Mouse (Mus musculus): ENCODE results near the gene Clec16a. TPM values are rescaled to one million over a fixed set of nuclear protein-coding genes. Genes with fewer than 3 reads are reported as not detected.

The Clec16a gene
- polyA plus RNA-seq, 1 experiment from 2014 or later = 68.7 TPM

- Histone ChIP-seq H3K4me1 (replicated peaks; ENCODE audit: control insufficient read depth, insufficient read depth, low read length) (no peaks in the 10 kb centered on the region), H3K4me3 (replicated peaks; ENCODE audit: low read length) (no peak overlapping the region), H3K27me3 (ENCODE audit: control insufficient read depth, insufficient read depth, low read length) (no peaks in the 10 kb centered on the region), H3K9me3 (ENCODE audit: control insufficient read depth, low read length) (no peaks in the 10 kb centered on the region), H3K27ac (no peak overlapping the region), H3K9ac (no peak overlapping the region), H3K4me2 (replicated peaks) (no peak overlapping the region), H3K36me3 (replicated peaks; ENCODE audit: control insufficient read depth, insufficient read depth) (peaks cover 76% of the 10 kb centered on the region)
- ATAC-seq (ENCODE audit: low FRiP score) (no peak), DNase-seq (ENCODE audit: low spot score) (no peak)
- WGBS = 87% methylated on average over 5 of the region's 5 CpGs
Measured at GRCm38 (mm10) chr16:10569809-10570395, 24.8 kb downstream of the Clec16a start.

GRCm38 (mm10) chr16:10570708-10571107 lies 25.6 kb downstream of the Clec16a start:
- H3K4me1 ChIP-seq (replicated peaks; ENCODE audit: control insufficient read depth, insufficient read depth, low read length) = no peaks in the 10 kb centered on the region
- H3K36me3 ChIP-seq (replicated peaks; ENCODE audit: control insufficient read depth, insufficient read depth) = peaks cover 81% of the 10 kb centered on the region
- H3K9ac ChIP-seq = no peak overlapping the region
- ATAC-seq (ENCODE audit: low FRiP score) = no peak
- WGBS = 63% methylated on average over 1 of the region's 1 CpGs
- H3K4me2 ChIP-seq (replicated peaks) = no peak overlapping the region
- no peak overlapping the region for H3K27ac ChIP-seq
- no peaks in the 10 kb centered on the region for H3K27me3 ChIP-seq (ENCODE audit: control insufficient read depth, insufficient read depth, low read length)
- no peaks in the 10 kb centered on the region for H3K9me3 ChIP-seq (ENCODE audit: control insufficient read depth, low read length)
- DNase-seq (ENCODE audit: low spot score) = no peak
- no peak overlapping the region for H3K4me3 ChIP-seq (replicated peaks; ENCODE audit: low read length)

- peaks cover 86% of the 10 kb centered on the region for H3K36me3 ChIP-seq (replicated peaks; ENCODE audit: control insufficient read depth, insufficient read depth)
- H3K4me3 ChIP-seq (replicated peaks; ENCODE audit: low read length) = no peak overlapping the region
- no peak overlapping the region for H3K9ac ChIP-seq
- WGBS = 60% methylated on average over 2 of the region's 2 CpGs
- DNase-seq (ENCODE audit: low spot score) (no peak), ATAC-seq (ENCODE audit: low FRiP score) (no peak)
- no peaks in the 10 kb centered on the region for H3K27me3 ChIP-seq (ENCODE audit: control insufficient read depth, insufficient read depth, low read length)
- H3K27ac ChIP-seq = no peak overlapping the region
- no peak overlapping the region for H3K4me2 ChIP-seq (replicated peaks)
- H3K4me1 ChIP-seq (replicated peaks; ENCODE audit: control insufficient read depth, insufficient read depth, low read length) = no peaks in the 10 kb centered on the region
- H3K9me3 ChIP-seq (ENCODE audit: control insufficient read depth, low read length) = no peaks in the 10 kb centered on the region
Measured at GRCm38 (mm10) chr16:10571820-10572219, 26.7 kb downstream of the Clec16a start.

GRCm38 (mm10) chr16:10574936-10575335 lies 29.8 kb downstream of the Clec16a start:
- peaks cover 86% of the 10 kb centered on the region for H3K36me3 ChIP-seq (replicated peaks; ENCODE audit: control insufficient read depth, insufficient read depth)
- 89% methylated on average over 2 of the region's 2 CpGs for WGBS
- H3K27me3 ChIP-seq (ENCODE audit: control insufficient read depth, insufficient read depth, low read length) = no peaks in the 10 kb centered on the region
- H3K4me3 ChIP-seq (replicated peaks; ENCODE audit: low read length) = no peak overlapping the region
- H3K9me3 ChIP-seq (ENCODE audit: control insufficient read depth, low read length) = no peaks in the 10 kb centered on the region
- no peak overlapping the region for H3K27ac ChIP-seq
- DNase-seq (ENCODE audit: low spot score) (no peak), ATAC-seq (ENCODE audit: low FRiP score) (no peak)
- no peak overlapping the region for H3K4me2 ChIP-seq (replicated peaks)
- H3K9ac ChIP-seq = no peak overlapping the region
- H3K4me1 ChIP-seq (replicated peaks; ENCODE audit: control insufficient read depth, insufficient read depth, low read length) = no peaks in the 10 kb centered on the region

GRCm38 (mm10) chr16:10575915-10576314 lies 30.8 kb downstream of the Clec16a start:
- H3K36me3 ChIP-seq (replicated peaks; ENCODE audit: control insufficient read depth, insufficient read depth) = peaks cover 87% of the 10 kb centered on the region
- H3K4me3 ChIP-seq (replicated peaks; ENCODE audit: low read length) = no peak overlapping the region
- ATAC-seq (ENCODE audit: low FRiP score) (no peak), DNase-seq (ENCODE audit: low spot score) (no peak)
- 93% methylated on average over 4 of the region's 4 CpGs for WGBS
- no peaks in the 10 kb centered on the region for H3K4me1 ChIP-seq (replicated peaks; ENCODE audit: control insufficient read depth, insufficient read depth, low read length)
- no peak overlapping the region for H3K27ac ChIP-seq
- no peak overlapping the region for H3K4me2 ChIP-seq (replicated peaks)
- no peaks in the 10 kb centered on the region for H3K27me3 ChIP-seq (ENCODE audit: control insufficient read depth, insufficient read depth, low read length)
- no peaks in the 10 kb centered on the region for H3K9me3 ChIP-seq (ENCODE audit: control insufficient read depth, low read length)
- no peak overlapping the region for H3K9ac ChIP-seq

- H3K9ac ChIP-seq = no peak overlapping the region
- no peaks in the 10 kb centered on the region for H3K4me1 ChIP-seq (replicated peaks; ENCODE audit: control insufficient read depth, insufficient read depth, low read length)
- ATAC-seq (ENCODE audit: low FRiP score) (no peak), DNase-seq (ENCODE audit: low spot score) (no peak)
- H3K27me3 ChIP-seq (ENCODE audit: control insufficient read depth, insufficient read depth, low read length) = no peaks in the 10 kb centered on the region
- H3K4me2 ChIP-seq (replicated peaks) = no peak overlapping the region
- no peak overlapping the region for H3K27ac ChIP-seq
- WGBS = 77% methylated on average over 5 of the region's 5 CpGs
- no peaks in the 10 kb centered on the region for H3K9me3 ChIP-seq (ENCODE audit: control insufficient read depth, low read length)
- peaks cover 91% of the 10 kb centered on the region for H3K36me3 ChIP-seq (replicated peaks; ENCODE audit: control insufficient read depth, insufficient read depth)
- H3K4me3 ChIP-seq (replicated peaks; ENCODE audit: low read length) = no peak overlapping the region
Measured at GRCm38 (mm10) chr16:10577548-10577947, 32.4 kb downstream of the Clec16a start.

- ATAC-seq (ENCODE audit: low FRiP score) = no peak
- DNase-seq (ENCODE audit: low spot score) = no peak
- Histone ChIP-seq H3K27ac (no peak overlapping the region), H3K36me3 (replicated peaks; ENCODE audit: control insufficient read depth, insufficient read depth) (peaks cover 91% of the 10 kb centered on the region), H3K4me1 (replicated peaks; ENCODE audit: control insufficient read depth, insufficient read depth, low read length) (no peaks in the 10 kb centered on the region), H3K27me3 (ENCODE audit: control insufficient read depth, insufficient read depth, low read length) (no peaks in the 10 kb centered on the region), H3K4me2 (replicated peaks) (no peak overlapping the region), H3K4me3 (replicated peaks; ENCODE audit: low read length) (no peak overlapping the region), H3K9ac (no peak overlapping the region), H3K9me3 (ENCODE audit: control insufficient read depth, low read length) (no peaks in the 10 kb centered on the region)
- 91% methylated on average over 1 of the region's 1 CpGs for WGBS
Measured at GRCm38 (mm10) chr16:10578376-10578775, 33.2 kb downstream of the Clec16a start.

GRCm38 (mm10) chr16:10581234-10581898 lies 36.2 kb downstream of the Clec16a start:
- H3K9me3 ChIP-seq (ENCODE audit: control insufficient read depth, low read length) = no peaks in the 10 kb centered on the region
- 90% methylated on average over 2 of the region's 2 CpGs for WGBS
- H3K27ac ChIP-seq = no peak overlapping the region
- H3K4me3 ChIP-seq (replicated peaks; ENCODE audit: low read length) = no peak overlapping the region
- peaks cover 85% of the 10 kb centered on the region for H3K36me3 ChIP-seq (replicated peaks; ENCODE audit: control insufficient read depth, insufficient read depth)
- no peak overlapping the region for H3K4me2 ChIP-seq (replicated peaks)
- no peak overlapping the region for H3K9ac ChIP-seq
- no peak for ATAC-seq (ENCODE audit: low FRiP score)
- no peaks in the 10 kb centered on the region for H3K27me3 ChIP-seq (ENCODE audit: control insufficient read depth, insufficient read depth, low read length)
- H3K4me1 ChIP-seq (replicated peaks; ENCODE audit: control insufficient read depth, insufficient read depth, low read length) = no peaks in the 10 kb centered on the region
- DNase-seq (ENCODE audit: low spot score) = no peak

GRCm38 (mm10) chr16:10585165-10585564 lies 40.0 kb downstream of the Clec16a start:
- H3K4me1 ChIP-seq (replicated peaks; ENCODE audit: control insufficient read depth, insufficient read depth, low read length) = no peaks in the 10 kb centered on the region
- H3K9ac ChIP-seq = no peak overlapping the region
- H3K27me3 ChIP-seq (ENCODE audit: control insufficient read depth, insufficient read depth, low read length) = no peaks in the 10 kb centered on the region
- WGBS = 85% methylated on average over 1 of the region's 1 CpGs
- no peak overlapping the region for H3K4me3 ChIP-seq (replicated peaks; ENCODE audit: low read length)
- ATAC-seq (ENCODE audit: low FRiP score) (no peak), DNase-seq (ENCODE audit: low spot score) (no peak)
- no peak overlapping the region for H3K4me2 ChIP-seq (replicated peaks)
- H3K9me3 ChIP-seq (ENCODE audit: control insufficient read depth, low read length) = no peaks in the 10 kb centered on the region
- peaks cover 77% of the 10 kb centered on the region for H3K36me3 ChIP-seq (replicated peaks; ENCODE audit: control insufficient read depth, insufficient read depth)
- no peak overlapping the region for H3K27ac ChIP-seq
